Mouse (Mus musculus) urinary bladder, postnatal 36 days (tissue): ENCODE measurements around the gene Spats1.
"Not testable (repeated sequence)": the region's sequence is repeated elsewhere in the genome, so short reads cannot be mapped to it uniquely, and the experiment has no call there.

ENCODE experiments used
- DNase-seq, 2 experiments: peaks; one replicate each; pipeline ENCODE4 v3.0.0; 2022; ENCODE audit warnings: low spot score in 2 of 2, mixed read lengths in 1 of 2

Spats1 gene

DNA sequence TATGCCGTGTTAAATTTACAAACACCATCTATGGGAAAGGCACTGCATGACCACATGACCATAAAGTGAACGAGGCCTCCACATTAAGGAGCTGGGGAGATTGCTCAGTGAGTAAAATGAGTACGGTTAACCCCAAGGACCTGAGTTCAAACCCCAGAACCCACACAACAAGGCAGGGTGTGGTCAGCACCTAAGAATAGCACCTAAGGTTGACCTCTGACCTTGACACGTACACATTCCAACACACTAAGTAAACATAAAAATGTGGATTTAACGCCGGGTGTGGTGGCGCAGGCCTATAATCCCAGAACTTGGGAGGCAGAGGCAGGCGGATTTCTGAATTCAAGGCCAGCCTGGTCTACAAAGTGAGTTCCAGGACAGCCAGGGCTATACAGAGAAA lies 25.6 kb downstream of the Spats1 start:
- no peak for DNase-seq

DNA sequence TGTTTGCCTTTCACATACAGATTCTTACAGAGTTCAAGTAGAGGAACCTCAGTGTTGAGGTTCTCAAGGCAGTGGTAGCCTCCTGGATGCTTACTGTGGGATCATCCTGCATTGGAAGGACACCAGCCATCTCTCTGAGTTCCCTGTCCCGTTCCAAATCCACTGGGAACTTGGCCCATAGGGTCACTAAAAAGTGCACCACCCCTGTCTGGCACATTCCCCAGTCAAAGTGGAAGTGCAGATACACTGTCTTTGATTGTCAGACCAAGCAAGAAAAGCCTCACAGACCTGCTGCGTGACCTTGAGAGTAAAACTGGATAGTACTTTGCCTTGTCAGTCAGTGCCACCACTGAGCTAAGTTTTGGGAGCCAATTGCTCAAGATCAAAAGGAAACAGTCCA lies 28.2 kb downstream of the Spats1 start:
- DNase-seq, result no peak

DNA sequence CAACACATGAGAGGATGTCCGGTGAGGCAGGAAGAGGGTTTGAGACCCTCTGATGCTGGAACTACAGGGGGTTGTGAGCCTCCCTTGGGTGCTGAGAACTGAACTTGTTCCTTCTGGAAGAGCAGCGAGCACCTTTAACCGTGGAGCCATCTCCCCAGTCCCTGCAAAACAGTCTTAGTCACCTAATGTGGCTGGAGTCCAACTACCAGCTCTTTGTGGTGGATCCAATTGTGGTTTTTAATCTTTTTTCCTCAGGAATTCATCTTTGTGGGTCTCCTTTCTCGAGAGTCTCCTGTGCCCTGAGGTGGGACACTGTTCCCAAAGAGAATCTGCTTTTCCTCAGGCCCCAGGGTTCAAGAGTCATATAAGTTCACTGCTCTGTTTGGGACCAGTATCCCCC lies 29.3 kb downstream of the Spats1 start:
- DNase-seq, result no peak

DNA sequence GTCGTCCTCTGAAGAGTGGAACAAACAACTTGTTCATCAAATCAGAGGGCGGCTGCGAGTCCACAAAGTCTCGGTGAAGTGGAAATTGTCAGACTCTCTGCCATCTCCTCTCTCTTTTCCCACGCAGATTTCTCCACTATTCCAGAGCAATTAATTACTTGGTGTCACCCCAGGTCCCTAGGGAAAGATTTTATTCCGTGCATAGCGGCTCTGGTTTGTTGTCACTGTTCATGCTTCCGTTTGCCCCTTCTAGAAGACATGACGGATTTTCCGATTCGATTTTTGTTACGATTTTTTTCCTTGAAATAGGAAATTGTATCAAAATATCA lies 41.0 kb downstream of the Spats1 start:
- DNase-seq, result no peak

DNA sequence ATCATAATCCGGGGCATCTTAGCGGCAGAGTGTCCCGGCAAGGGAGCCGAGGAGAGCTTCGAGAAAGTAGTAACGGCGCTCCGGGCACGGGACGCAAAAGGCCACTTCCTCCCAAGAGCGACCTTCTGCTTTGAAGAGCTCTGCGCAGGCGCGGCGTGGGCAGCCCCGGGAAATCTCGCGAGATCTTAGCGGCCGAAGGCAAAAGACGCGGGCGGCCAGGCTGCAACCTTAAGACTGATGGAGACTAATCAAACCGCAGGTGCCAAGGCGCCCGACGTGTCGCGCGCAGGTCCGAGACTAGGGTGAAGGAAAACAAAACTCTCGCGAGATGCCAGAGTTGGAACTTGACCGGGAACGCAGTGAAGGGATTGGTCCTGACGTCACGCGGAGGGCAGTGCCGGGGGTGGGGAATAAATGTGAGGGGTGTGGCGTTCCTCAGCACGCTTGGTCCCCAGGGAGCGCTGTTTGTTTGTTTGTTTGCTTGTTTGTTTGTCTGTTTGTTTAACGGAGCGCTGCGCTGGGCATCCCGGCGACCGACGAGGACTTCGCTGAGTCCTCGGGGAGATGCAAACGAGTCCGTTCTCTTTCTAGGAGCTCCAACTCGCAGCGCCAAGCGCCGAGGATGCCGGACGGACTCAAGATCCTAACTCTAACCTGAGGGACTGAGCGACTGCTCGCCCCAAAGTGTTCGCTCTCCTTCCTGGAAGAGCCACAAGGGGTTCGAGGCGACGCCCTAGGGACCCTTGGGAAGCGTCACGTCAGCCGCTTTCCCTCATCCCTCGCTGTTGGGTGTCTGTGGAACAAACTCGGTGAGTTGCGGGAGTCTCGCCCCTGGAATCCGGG lies 41.6 kb downstream of the Spats1 start, which contains the start of gene Cdc5l:
TSS of gene Cdc5l (minus strand) at position 319 of the 843 bp plus-strand sequence.
- DNase-seq, result peak; percentile 91 to 97

- DNase-seq, result no peak
Measured at GRCm38 (mm10) chr17:45432706-45433398, 42.4 kb downstream of the Spats1 start.

DNA sequence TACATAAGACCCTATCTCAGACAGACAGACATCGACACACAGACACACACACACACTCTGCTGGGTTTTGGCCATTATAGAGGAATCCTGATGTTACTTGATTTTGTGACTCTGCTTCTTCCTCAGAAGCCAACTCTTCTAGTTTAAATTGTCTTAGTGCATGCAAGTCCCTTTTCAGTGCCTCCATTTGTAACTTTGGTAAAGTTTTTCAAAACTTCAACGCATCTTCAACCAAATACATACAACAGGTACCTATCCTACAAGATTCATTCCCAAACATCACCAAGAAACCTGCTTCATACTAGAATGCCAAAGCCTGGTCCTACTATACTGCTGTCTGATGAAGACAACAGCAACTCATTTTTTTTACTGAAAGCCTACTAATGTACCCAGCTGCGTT lies 43.2 kb downstream of the Spats1 start:
- no peak for DNase-seq

DNA sequence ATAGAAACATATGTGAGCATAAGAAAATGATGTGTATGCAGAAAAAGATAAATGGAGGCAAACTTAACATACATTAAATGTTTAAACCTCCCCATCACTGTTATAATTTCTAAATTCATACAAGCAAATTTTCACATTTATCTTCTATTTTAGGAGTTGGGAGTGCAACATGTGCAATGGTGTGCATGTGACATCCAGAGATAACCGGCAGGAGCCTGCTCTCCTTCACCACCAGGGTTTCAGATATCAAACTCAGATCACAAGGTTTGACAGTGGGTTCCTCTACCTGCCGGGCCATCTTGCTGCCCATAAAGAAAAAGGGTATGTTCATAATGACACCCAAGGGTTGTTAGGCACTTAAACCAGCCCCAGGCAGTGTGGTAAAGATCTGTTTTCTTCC lies 57.8 kb downstream of the Spats1 start:
- no peak for DNase-seq

DNA sequence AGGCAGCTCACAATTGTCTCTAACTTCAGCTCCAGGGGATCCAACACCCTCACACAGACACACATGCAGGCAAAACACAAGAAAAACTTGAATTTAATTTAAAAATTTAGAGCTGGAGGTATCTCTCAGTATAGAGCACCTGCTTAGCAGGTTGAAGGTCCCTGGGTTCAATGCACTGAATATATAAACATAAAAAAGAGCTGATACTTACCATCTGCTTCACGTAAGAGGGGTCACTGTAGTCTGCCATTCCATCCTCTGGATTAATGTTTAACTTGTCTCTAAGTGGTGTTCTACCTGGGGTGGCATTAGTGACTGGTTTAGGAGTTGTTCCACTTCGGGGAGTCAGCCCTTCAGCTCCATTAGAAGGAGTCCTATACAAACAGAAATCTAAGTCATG lies 63.6 kb downstream of the Spats1 start:
- DNase-seq, result not testable (repeated sequence)

DNA sequence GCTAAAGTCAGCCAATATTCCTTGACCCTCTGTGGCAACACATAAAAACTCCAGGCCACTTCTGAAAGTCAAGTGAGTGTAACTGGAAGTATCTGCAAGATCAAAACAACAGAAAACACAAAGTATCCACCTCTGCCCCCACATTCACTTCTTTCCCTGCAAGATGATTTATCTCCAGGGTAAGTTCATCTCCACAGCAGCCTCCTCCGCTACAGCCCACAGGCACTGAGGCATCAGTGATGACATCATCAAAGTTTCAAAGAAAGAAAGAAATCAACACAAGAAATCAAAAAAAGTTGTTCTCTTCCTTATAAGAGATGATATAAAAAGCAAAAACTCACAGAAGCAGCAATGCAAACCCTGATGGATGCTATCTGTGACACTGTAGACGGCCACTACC lies 66.5 kb downstream of the Spats1 start:
- DNase-seq, result no peak

- DNase-seq, result no peak
Measured at GRCm38 (mm10) chr17:45406281-45406680, 68.9 kb downstream of the Spats1 start.

GRCm38 (mm10) chr17:45403207-45403606 lies 72.0 kb downstream of the Spats1 start:
- DNase-seq, result peak in 1 of 2 experiments; percentile 14

DNA sequence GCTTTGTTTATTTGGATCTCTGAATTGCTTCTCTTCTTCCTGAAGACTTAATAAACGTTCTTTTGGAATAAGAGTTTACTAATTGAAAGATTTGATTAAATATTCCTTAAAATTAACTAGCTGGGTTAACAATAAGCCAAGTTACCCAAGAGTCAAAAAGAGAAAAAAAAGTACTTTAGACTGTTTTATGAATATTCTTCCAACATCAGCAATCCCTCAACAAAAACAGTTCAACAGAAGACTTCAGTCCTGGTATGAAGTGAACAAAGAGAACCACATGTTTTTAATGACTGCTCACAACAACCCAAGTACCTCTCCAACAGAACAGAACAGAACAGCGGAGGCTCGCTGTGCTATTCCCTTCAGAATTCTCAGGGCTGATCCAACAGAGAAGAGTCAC lies 72.6 kb downstream of the Spats1 start:
- no peak for DNase-seq

- no peak for DNase-seq
Measured at GRCm38 (mm10) chr17:45402126-45402525, 73.1 kb downstream of the Spats1 start.

DNA sequence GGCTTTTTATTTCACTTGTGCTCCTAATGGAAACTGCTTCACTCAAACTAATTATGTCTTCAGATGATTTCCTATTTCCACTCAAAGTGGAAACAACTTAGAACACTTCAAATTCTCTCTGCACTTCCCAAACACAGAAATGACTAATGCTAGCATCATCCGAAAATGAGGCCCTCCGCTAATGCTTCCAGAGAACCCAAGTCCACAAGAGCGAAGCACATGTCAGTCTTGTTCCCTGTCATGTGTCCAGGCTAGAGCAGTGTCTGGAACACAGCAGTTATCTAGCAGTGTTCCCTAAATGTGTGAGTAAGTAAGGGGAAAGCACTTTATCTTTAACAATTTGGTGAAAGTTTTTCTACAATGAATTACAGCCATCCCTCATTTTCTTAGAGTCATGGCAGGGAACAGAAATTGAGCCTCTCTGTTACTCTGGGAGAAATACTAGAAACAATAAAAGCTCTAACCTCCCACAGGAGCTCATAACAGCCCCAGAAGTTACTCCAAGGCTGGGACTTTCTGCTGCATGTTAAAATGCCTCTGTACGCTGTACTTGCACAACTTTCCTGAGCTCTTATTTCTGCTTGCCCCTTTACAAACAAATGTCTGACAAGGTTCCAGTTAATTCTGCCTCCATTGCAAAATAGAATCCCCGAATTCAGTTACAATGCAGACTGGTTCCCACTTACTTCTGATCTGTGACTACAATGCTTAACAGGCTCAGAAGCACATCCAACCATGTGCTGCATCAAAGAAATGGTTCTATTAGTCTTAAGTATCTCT lies 73.9 kb downstream of the Spats1 start:
- no peak for DNase-seq

DNA sequence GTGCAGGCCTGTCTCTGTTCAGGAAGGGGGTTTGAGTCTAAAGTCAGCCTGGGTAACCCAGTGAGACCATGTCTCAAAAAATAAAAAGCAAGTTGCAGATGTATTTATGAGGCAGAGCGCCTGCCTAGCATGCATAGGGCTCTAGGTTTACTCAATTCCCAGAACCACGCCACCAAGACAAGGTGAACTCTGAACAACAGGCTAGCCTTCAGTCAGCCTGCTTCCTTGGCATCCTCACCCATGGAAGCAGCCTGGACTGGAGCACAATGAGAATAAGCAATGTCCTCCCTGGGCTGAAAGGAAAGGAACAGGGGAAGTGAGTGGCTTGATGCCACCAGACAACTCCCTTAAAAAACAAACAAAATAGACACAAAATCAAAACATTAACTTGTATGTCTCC lies 77.2 kb downstream of the Spats1 start:
- no peak for DNase-seq

DNA sequence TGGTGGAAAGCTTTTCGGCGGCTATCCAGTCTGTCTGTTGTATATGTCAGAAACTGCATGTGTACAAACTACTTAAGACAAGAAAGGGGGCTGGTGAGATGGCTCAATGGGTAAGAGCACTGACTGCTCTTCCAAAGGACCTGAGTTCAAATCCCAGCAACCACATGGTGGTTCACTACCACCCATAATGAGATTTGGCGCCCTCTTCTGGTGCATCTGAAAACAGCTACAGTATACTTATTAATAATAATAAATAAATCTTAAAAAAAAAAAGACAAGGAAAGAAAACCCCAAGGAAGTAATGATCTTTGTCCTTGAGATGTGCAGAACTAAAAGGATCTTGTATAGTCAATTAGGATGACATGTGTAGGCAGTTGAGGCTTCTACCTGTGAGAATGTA lies 77.7 kb downstream of the Spats1 start:
- DNase-seq, result no peak

GRCm38 (mm10) chr17:45394612-45395011 lies 80.6 kb downstream of the Spats1 start:
- DNase-seq, result no peak

DNA sequence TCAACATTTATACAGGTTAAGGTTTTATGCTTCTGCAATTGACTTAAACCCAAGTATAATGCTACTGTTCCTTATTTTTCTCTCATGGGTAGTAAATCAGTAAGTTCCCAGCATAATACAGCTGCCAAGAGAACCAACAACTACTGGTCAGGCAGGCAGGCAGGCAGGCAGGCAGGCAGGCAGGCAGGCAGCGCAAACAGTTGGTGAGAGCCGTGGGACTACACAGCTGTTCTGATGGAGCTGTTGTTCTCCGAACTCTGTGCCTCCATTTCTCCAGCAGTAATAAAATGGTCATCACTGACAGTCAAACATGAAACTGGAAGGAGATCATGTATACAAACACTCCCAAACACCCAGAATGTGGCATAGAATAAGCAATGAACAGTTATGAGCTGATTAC lies 81.5 kb downstream of the Spats1 start:
- no peak for DNase-seq
